In genomic region chr8:128484720-128485124, GRCm38 (mm10) we compare ENCODE assay signal across 10 mouse cellular contexts.
DNase-seq lines count a peak whose midpoint lies in the region; ATAC-seq and TF ChIP-seq lines count a peak whose summit lies in the region.
"Had no signal": no experiment of that assay in that cellular context is flagged by ENCODE, and none has a peak within 500 bp of the region (broad histone marks: within the 10 kb centered on the region; RNA-seq: fewer than 3 reads in every experiment).

No protein-coding gene starts in this region.

- H3K4me2 ChIP-seq in heart, embryonic 15.5 days: no peak overlapping the region
- H3K4me2 ChIP-seq in stomach, embryonic 15.5 days: no peak overlapping the region
- H3K4me2 ChIP-seq in stomach, postnatal 0 days (replicated peaks; ENCODE audit: low read depth): no peak overlapping the region
- no peak overlapping the region for H3K4me2 ChIP-seq in kidney, embryonic 16.5 days (replicated peaks; ENCODE audit: low read depth, low read length)

- no peak for TF ChIP-seq EP300 in stomach, postnatal 0 days (optimal IDR thresholded peaks at IDR 0.05)

- H3K36me3 ChIP-seq in heart, embryonic 15.5 days: peaks cover 70% of the 10 kb centered on the region
- H3K36me3 ChIP-seq in stomach, embryonic 15.5 days: no peaks in the 10 kb centered on the region
- no peaks in the 10 kb centered on the region for H3K36me3 ChIP-seq in stomach, postnatal 0 days (ENCODE audit: control insufficient read depth, insufficient read depth, low read length)
- H3K36me3 ChIP-seq in kidney, embryonic 16.5 days (ENCODE audit: insufficient read depth, low read length): peaks cover 10% of the 10 kb centered on the region
- H3K36me3 ChIP-seq: G1E had no signal

- no peaks in the 10 kb centered on the region for H3K9me3 ChIP-seq in heart, embryonic 15.5 days (replicated peaks)
- H3K9me3 ChIP-seq in stomach, embryonic 15.5 days: no peaks in the 10 kb centered on the region
- H3K9me3 ChIP-seq in stomach, postnatal 0 days (ENCODE audit: control insufficient read depth, low read length): no peaks in the 10 kb centered on the region
- H3K9me3 ChIP-seq in kidney, embryonic 16.5 days (ENCODE audit: low read length): no peaks in the 10 kb centered on the region
- H3K9me3 ChIP-seq: G1E had no signal

- intact Hi-C loops in heart, postnatal 10 days (cut with DNase I): loop anchor here (2.0 kb wide), 1 partner anchor 20 kb away; no protein-coding TSS in a partner anchor

- peak overlapping the region; percentile 69 for H3K27ac ChIP-seq in heart, embryonic 15.5 days
- H3K27ac ChIP-seq in stomach, embryonic 15.5 days: 0 out of 2 replicates have a peak overlapping the region, but pooled peaks have one; percentile 3
- no peak overlapping the region for H3K27ac ChIP-seq in stomach, postnatal 0 days (replicated peaks)
- H3K27ac ChIP-seq in kidney, embryonic 16.5 days (ENCODE audit: low read length): peak overlapping the region; percentile 65

- no peak for DNase-seq in heart, postnatal 10 days
- no peak for DNase-seq in stomach, postnatal 0 days (ENCODE audit: low spot score)
- DNase-seq in left cerebral cortex, adult 18-20 months (ENCODE audit: low spot score in 2 of 2): no peak
- no peak for DNase-seq in thymus, postnatal 4 days
- DNase-seq in layer of hippocampus, adult 8-10 months (ENCODE audit: low spot score in 2 of 2): no peak
- DNase-seq: thymus, postnatal 36 days had no signal

- H3K4me3 ChIP-seq in heart, embryonic 15.5 days: no peak overlapping the region
- no peak overlapping the region for H3K4me3 ChIP-seq in stomach, embryonic 15.5 days (replicated peaks)
- H3K4me3 ChIP-seq in stomach, postnatal 0 days (ENCODE audit: low read depth, low read length): no peak overlapping the region
- H3K4me3 ChIP-seq in kidney, embryonic 16.5 days (ENCODE audit: low read length): no peak overlapping the region

- TF ChIP-seq CTCF in stomach, postnatal 0 days (IDR thresholded peaks at IDR 0.05; ENCODE audit: low read depth): no peak

- peaks cover 37% of the 10 kb centered on the region for H3K4me1 ChIP-seq in heart, embryonic 15.5 days (replicated peaks)
- peaks cover 8% of the 10 kb centered on the region; the same call in 1 of the 2 replicates for H3K4me1 ChIP-seq in stomach, embryonic 15.5 days
- H3K4me1 ChIP-seq in stomach, postnatal 0 days (replicated peaks; ENCODE audit: control insufficient read depth, insufficient read depth): no peaks in the 10 kb centered on the region
- peaks cover 56% of the 10 kb centered on the region for H3K4me1 ChIP-seq in kidney, embryonic 16.5 days (ENCODE audit: insufficient read depth, low read length)

- 59% methylated on average over 1 of the region's 1 CpGs for WGBS in heart, embryonic 15.5 days
- WGBS in stomach, embryonic 15.5 days: 81% methylated on average over 1 of the region's 1 CpGs
- WGBS in stomach, postnatal 0 days: 63% methylated on average over 1 of the region's 1 CpGs
- WGBS in kidney, embryonic 16.5 days: 74% methylated on average over 1 of the region's 1 CpGs

- no peaks in the 10 kb centered on the region for H3K27me3 ChIP-seq in heart, embryonic 15.5 days
- no peaks in the 10 kb centered on the region for H3K27me3 ChIP-seq in stomach, embryonic 15.5 days (replicated peaks)
- no peaks in the 10 kb centered on the region for H3K27me3 ChIP-seq in stomach, postnatal 0 days (ENCODE audit: control insufficient read depth, insufficient read depth, low read length)
- no peaks in the 10 kb centered on the region for H3K27me3 ChIP-seq in kidney, embryonic 16.5 days (ENCODE audit: insufficient read depth, low read length)

- no peak overlapping the region for H3K9ac ChIP-seq in heart, embryonic 15.5 days
- H3K9ac ChIP-seq in stomach, embryonic 15.5 days: no peak overlapping the region
- no peak overlapping the region for H3K9ac ChIP-seq in stomach, postnatal 0 days (ENCODE audit: low read length)
- no peak overlapping the region for H3K9ac ChIP-seq in kidney, embryonic 16.5 days (replicated peaks; ENCODE audit: low read length)

- no peak for ATAC-seq in heart, embryonic 15.5 days (replicated peaks; ENCODE audit: insufficient number of reproducible peaks, insufficient read depth, low FRiP score, low read depth)
- ATAC-seq in stomach, embryonic 15.5 days (ENCODE audit: insufficient read depth, low FRiP score, low read depth): peak; percentile 53; the same call in 1 of the 2 replicates
- no peak for ATAC-seq in stomach, postnatal 0 days (ENCODE audit: low FRiP score, low TSS enrichment)
- ATAC-seq in kidney, embryonic 16.5 days (ENCODE audit: low FRiP score, low TSS enrichment): 0 out of 2 replicates have a peak, but pooled peaks have one; percentile 13

Comparison
In these comparisons a context has a peak if more than half of its experiments do, and no peak if none do; other contexts are left out.
1. ATAC-seq: peak in stomach, embryonic 15.5 days (single experiment) and kidney, embryonic 16.5 days (single experiment); none in heart, embryonic 15.5 days (single experiment) and stomach, postnatal 0 days (single experiment).